Mouse (Mus musculus): ENCODE results near the gene Gnptg. TPM values are rescaled to one million over a fixed set of nuclear protein-coding genes. Genes with fewer than 3 reads are reported as not detected.

Gnptg gene
- polyA plus RNA-seq, 1 experiment from 2014 or later: 19.9 TPM

GRCm38 (mm10) chr17:25211705-25212104, 28.2 kb downstream of the Gnptg start:
- H3K9me3 ChIP-seq (replicated peaks; ENCODE audit: control insufficient read depth, low read length): no peaks in the 10 kb centered on the region
- no peaks in the 10 kb centered on the region for H3K4me1 ChIP-seq (ENCODE audit: control insufficient read depth, low read depth, low read length)
- H3K4me3 ChIP-seq (ENCODE audit: low read depth, low read length): no peak overlapping the region
- no peak for ATAC-seq (ENCODE audit: low read depth)
- H3K9ac ChIP-seq (ENCODE audit: low read depth, low read length): no peak overlapping the region
- H3K4me2 ChIP-seq (ENCODE audit: low read depth, low read length): no peak overlapping the region
- peaks cover 5% of the 10 kb centered on the region; the same call in 1 of the 2 replicates for H3K36me3 ChIP-seq (ENCODE audit: control insufficient read depth, insufficient read depth)
- WGBS (ENCODE audit: insufficient replicate concordance): 79% methylated on average over 4 of the region's 4 CpGs
- no peaks in the 10 kb centered on the region for H3K27me3 ChIP-seq (ENCODE audit: control insufficient read depth, insufficient read depth, low read depth, low read length)
- no peak overlapping the region for H3K27ac ChIP-seq (ENCODE audit: low read length)

- Histone ChIP-seq H3K27me3 (ENCODE audit: control insufficient read depth, insufficient read depth, low read depth, low read length) (no peaks in the 10 kb centered on the region), H3K4me1 (ENCODE audit: control insufficient read depth, low read depth, low read length) (no peaks in the 10 kb centered on the region), H3K9me3 (replicated peaks; ENCODE audit: control insufficient read depth, low read length) (no peaks in the 10 kb centered on the region), H3K4me2 (ENCODE audit: low read depth, low read length) (no peak overlapping the region), H3K4me3 (ENCODE audit: low read depth, low read length) (no peak overlapping the region), H3K9ac (ENCODE audit: low read depth, low read length) (no peak overlapping the region), H3K27ac (ENCODE audit: low read length) (no peak overlapping the region), H3K36me3 (ENCODE audit: control insufficient read depth, insufficient read depth) (peaks cover 5% of the 10 kb centered on the region; the same call in 1 of the 2 replicates)
- no peak for ATAC-seq (ENCODE audit: low read depth)
- 70% methylated on average over 15 of the region's 15 CpGs for WGBS (ENCODE audit: insufficient replicate concordance)
Measured at GRCm38 (mm10) chr17:25210680-25211466, 29.1 kb downstream of the Gnptg start.

- H3K36me3 ChIP-seq (ENCODE audit: control insufficient read depth, insufficient read depth): peaks cover 5% of the 10 kb centered on the region; the same call in 1 of the 2 replicates
Measured at GRCm38 (mm10) chr17:25210006-25210405, 29.9 kb downstream of the Gnptg start.

DNA sequence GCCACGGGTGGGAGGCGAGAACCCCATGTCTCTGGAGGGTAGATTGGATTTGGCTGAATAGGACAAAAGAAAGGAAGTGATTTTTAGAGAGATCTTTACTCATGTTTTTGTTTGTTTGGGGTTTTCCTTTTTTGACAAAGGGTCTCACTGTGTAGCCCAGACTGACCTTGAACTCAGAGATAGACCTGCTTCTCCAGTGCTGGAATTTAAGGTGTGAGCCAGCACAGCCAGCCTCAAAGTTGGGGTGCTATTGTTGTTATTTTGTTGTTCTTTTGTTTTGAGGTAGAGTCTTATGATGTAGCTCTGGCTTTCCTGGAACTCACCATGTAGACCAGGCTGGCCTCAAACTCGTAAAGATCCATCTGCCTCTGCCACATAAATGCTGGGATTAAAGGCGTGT, 37.5 kb downstream of the Gnptg start:
- Histone ChIP-seq H3K4me3 (ENCODE audit: low read depth, low read length) (no peak overlapping the region), H3K27ac (ENCODE audit: low read length) (no peak overlapping the region), H3K27me3 (ENCODE audit: control insufficient read depth, insufficient read depth, low read depth, low read length) (no peaks in the 10 kb centered on the region), H3K36me3 (ENCODE audit: control insufficient read depth, insufficient read depth) (peaks cover 11% of the 10 kb centered on the region), H3K4me1 (ENCODE audit: control insufficient read depth, low read depth, low read length) (no peaks in the 10 kb centered on the region), H3K9me3 (replicated peaks; ENCODE audit: control insufficient read depth, low read length) (no peaks in the 10 kb centered on the region), H3K4me2 (ENCODE audit: low read depth, low read length) (no peak overlapping the region), H3K9ac (ENCODE audit: low read depth, low read length) (no peak overlapping the region)
- ATAC-seq (ENCODE audit: low read depth): no peak
- WGBS (ENCODE audit: insufficient replicate concordance): 70% methylated on average over 4 of the region's 4 CpGs

More at GRCm38 (mm10) chr17:25210006-25210405, 29.9 kb downstream of the Gnptg start:
- no peak overlapping the region for H3K4me3 ChIP-seq (ENCODE audit: low read depth, low read length)
- 79% methylated on average over 4 of the region's 4 CpGs for WGBS (ENCODE audit: insufficient replicate concordance)
- ATAC-seq (ENCODE audit: low read depth): no peak
- no peaks in the 10 kb centered on the region for H3K27me3 ChIP-seq (ENCODE audit: control insufficient read depth, insufficient read depth, low read depth, low read length)
- no peak overlapping the region for H3K27ac ChIP-seq (ENCODE audit: low read length)
- no peak overlapping the region for H3K4me2 ChIP-seq (ENCODE audit: low read depth, low read length)
- no peak overlapping the region for H3K9ac ChIP-seq (ENCODE audit: low read depth, low read length)
- H3K4me1 ChIP-seq (ENCODE audit: control insufficient read depth, low read depth, low read length): no peaks in the 10 kb centered on the region
- no peaks in the 10 kb centered on the region for H3K9me3 ChIP-seq (replicated peaks; ENCODE audit: control insufficient read depth, low read length)

GRCm38 (mm10) chr17:25189091-25189490, 50.8 kb downstream of the Gnptg start:
- Histone ChIP-seq H3K4me2 (ENCODE audit: low read depth, low read length) (peak overlapping the region; percentile 83), H3K36me3 (ENCODE audit: control insufficient read depth, insufficient read depth) (no peaks in the 10 kb centered on the region), H3K4me3 (ENCODE audit: low read depth, low read length) (peak overlapping the region; percentile 83), H3K4me1 (ENCODE audit: control insufficient read depth, low read depth, low read length) (peaks cover 27% of the 10 kb centered on the region), H3K9me3 (replicated peaks; ENCODE audit: control insufficient read depth, low read length) (no peaks in the 10 kb centered on the region), H3K27me3 (ENCODE audit: control insufficient read depth, insufficient read depth, low read depth, low read length) (no peaks in the 10 kb centered on the region), H3K27ac (ENCODE audit: low read length) (peak overlapping the region; percentile 72), H3K9ac (ENCODE audit: low read depth, low read length) (peak overlapping the region; percentile 78)
- 7% methylated on average over 15 of the region's 16 CpGs for WGBS (ENCODE audit: insufficient replicate concordance)
- ATAC-seq (ENCODE audit: low read depth): no peak

- Histone ChIP-seq H3K27me3 (ENCODE audit: control insufficient read depth, insufficient read depth, low read depth, low read length) (no peaks in the 10 kb centered on the region), H3K9me3 (replicated peaks; ENCODE audit: control insufficient read depth, low read length) (no peaks in the 10 kb centered on the region), H3K4me2 (ENCODE audit: low read depth, low read length) (peak within 1 kb of the TSS; percentile 83), H3K27ac (ENCODE audit: low read length) (peak within 1 kb of the TSS; percentile 72), H3K36me3 (ENCODE audit: control insufficient read depth, insufficient read depth) (no peaks in the 10 kb centered on the region), H3K4me1 (ENCODE audit: control insufficient read depth, low read depth, low read length) (peaks cover 34% of the 10 kb centered on the region), H3K9ac (ENCODE audit: low read depth, low read length) (peak within 1 kb of the TSS; percentile 78), H3K4me3 (ENCODE audit: low read depth, low read length) (peak within 1 kb of the TSS; percentile 83)
- peak; percentile 28 for ATAC-seq (ENCODE audit: low read depth)
- under 1% methylated on average over 103 of the region's 104 CpGs for WGBS (ENCODE audit: insufficient replicate concordance)
Measured at GRCm38 (mm10) chr17:25188150-25189031, 51.5 kb downstream of the Gnptg start, which contains the start of gene Unkl. Gene Unkl (plus strand): TSS chr17:25188397.

GRCm38 (mm10) chr17:25187784-25188149, 52.2 kb downstream of the Gnptg start:
- no peaks in the 10 kb centered on the region for H3K27me3 ChIP-seq (ENCODE audit: control insufficient read depth, insufficient read depth, low read depth, low read length)
- H3K27ac ChIP-seq (ENCODE audit: low read length): peak overlapping the region; percentile 72
- no peak for ATAC-seq (ENCODE audit: low read depth)
- no peaks in the 10 kb centered on the region for H3K9me3 ChIP-seq (replicated peaks; ENCODE audit: control insufficient read depth, low read length)
- H3K36me3 ChIP-seq (ENCODE audit: control insufficient read depth, insufficient read depth): no peaks in the 10 kb centered on the region
- 6% methylated on average over 11 of the region's 11 CpGs for WGBS (ENCODE audit: insufficient replicate concordance)
- peak overlapping the region; percentile 78 for H3K9ac ChIP-seq (ENCODE audit: low read depth, low read length)
- H3K4me2 ChIP-seq (ENCODE audit: low read depth, low read length): peak overlapping the region; percentile 83
- peaks cover 37% of the 10 kb centered on the region for H3K4me1 ChIP-seq (ENCODE audit: control insufficient read depth, low read depth, low read length)
- H3K4me3 ChIP-seq (ENCODE audit: low read depth, low read length): peak overlapping the region; percentile 83

- Histone ChIP-seq H3K36me3 (ENCODE audit: control insufficient read depth, insufficient read depth) (no peaks in the 10 kb centered on the region), H3K4me2 (ENCODE audit: low read depth, low read length) (peak overlapping the region; percentile 98), H3K9me3 (replicated peaks; ENCODE audit: control insufficient read depth, low read length) (no peaks in the 10 kb centered on the region), H3K4me3 (ENCODE audit: low read depth, low read length) (peak overlapping the region; percentile 96), H3K27ac (ENCODE audit: low read length) (peak overlapping the region; percentile 93), H3K4me1 (ENCODE audit: control insufficient read depth, low read depth, low read length) (peaks cover 37% of the 10 kb centered on the region), H3K27me3 (ENCODE audit: control insufficient read depth, insufficient read depth, low read depth, low read length) (no peaks in the 10 kb centered on the region; the same call in 1 of the 2 replicates), H3K9ac (ENCODE audit: low read depth, low read length) (peak overlapping the region; percentile 84)
- 2% methylated on average over 17 of the region's 17 CpGs for WGBS (ENCODE audit: insufficient replicate concordance)
- ATAC-seq (ENCODE audit: low read depth): 0 out of 2 replicates have a peak, but pooled peaks have one; percentile 18
Measured at GRCm38 (mm10) chr17:25184961-25185360, 55.0 kb downstream of the Gnptg start.
